Comparison of ENCODE assay signal across 8 mouse cellular contexts in genomic region chr1:59574262-59575187, GRCm38 (mm10). TPM values are rescaled to one million over a fixed set of nuclear protein-coding genes. Genes with fewer than 3 reads are reported as not detected.
DNase-seq lines count a peak whose midpoint lies in the region; ATAC-seq and TF ChIP-seq lines count a peak whose summit lies in the region.

No protein-coding gene starts in this region.

- no peak for DNase-seq in kidney, adult 2 months
- no peak for DNase-seq in thymus, postnatal 10 days (ENCODE audit: low spot score in 2 of 2)
- DNase-seq in gastrocnemius, postnatal 14 days, result no peak
- no peak for DNase-seq in lung, adult 18-20 months

- H3K4me3 ChIP-seq in kidney, embryonic 14.5 days (ENCODE audit: low read length), result no peak overlapping the region
- H3K4me3 ChIP-seq in kidney, adult 2 months (ENCODE audit: insufficient read depth, low read depth, low read length), result no peak overlapping the region
- H3K4me3 ChIP-seq in embryonic facial prominence, embryonic 13.5 days, result peak overlapping the region; percentile 25
- H3K4me3 ChIP-seq in intestine, embryonic 15.5 days (replicated peaks), result 0 out of 2 replicates have a peak overlapping the region, but pooled peaks have one; percentile 7
- H3K4me3 ChIP-seq in neural tube, embryonic 13.5 days, result peak overlapping the region; percentile 28

- no peaks in the 10 kb centered on the region for H3K27me3 ChIP-seq in kidney, embryonic 14.5 days (ENCODE audit: control insufficient read depth, insufficient read depth, low read length)
- no peaks in the 10 kb centered on the region for H3K27me3 ChIP-seq in kidney, adult 2 months (replicated peaks; ENCODE audit: control insufficient read depth, insufficient read depth, low read length)
- no peaks in the 10 kb centered on the region for H3K27me3 ChIP-seq in embryonic facial prominence, embryonic 13.5 days
- no peaks in the 10 kb centered on the region; the same call in 1 of the 2 replicates for H3K27me3 ChIP-seq in intestine, embryonic 15.5 days (replicated peaks)
- no peaks in the 10 kb centered on the region for H3K27me3 ChIP-seq in neural tube, embryonic 13.5 days

- H3K9ac ChIP-seq in kidney, embryonic 14.5 days (ENCODE audit: low read depth, low read length), result peak overlapping the region; percentile 19; the same call in 1 of the 2 replicates
- H3K9ac ChIP-seq in embryonic facial prominence, embryonic 13.5 days, result peak overlapping the region; percentile 58; the same call in 1 of the 2 replicates
- no peak overlapping the region for H3K9ac ChIP-seq in intestine, embryonic 15.5 days
- H3K9ac ChIP-seq in neural tube, embryonic 13.5 days, result peak overlapping the region; percentile 71

- H3K36me3 ChIP-seq in kidney, embryonic 14.5 days (ENCODE audit: control insufficient read depth, insufficient read depth, low read length), result no peaks in the 10 kb centered on the region
- no peaks in the 10 kb centered on the region for H3K36me3 ChIP-seq in kidney, adult 2 months (ENCODE audit: control insufficient read depth, insufficient read depth, low read length)
- H3K36me3 ChIP-seq in embryonic facial prominence, embryonic 13.5 days, result no peaks in the 10 kb centered on the region
- no peaks in the 10 kb centered on the region for H3K36me3 ChIP-seq in intestine, embryonic 15.5 days
- no peaks in the 10 kb centered on the region for H3K36me3 ChIP-seq in neural tube, embryonic 13.5 days

- H3K4me2 ChIP-seq in kidney, embryonic 14.5 days (replicated peaks; ENCODE audit: low read depth, low read length), result peak overlapping the region; percentile 34
- peak overlapping the region; percentile 52 for H3K4me2 ChIP-seq in embryonic facial prominence, embryonic 13.5 days
- peak overlapping the region; percentile 46 for H3K4me2 ChIP-seq in intestine, embryonic 15.5 days (replicated peaks)
- H3K4me2 ChIP-seq in neural tube, embryonic 13.5 days, result peak overlapping the region; percentile 56

- TF ChIP-seq CTCF in kidney, adult 2 months (conservative IDR thresholded peaks at IDR 0.05; ENCODE audit: insufficient read depth, insufficient read length, low read depth, low read length), result no peak

- ATAC-seq in kidney, embryonic 14.5 days (ENCODE audit: low FRiP score, low TSS enrichment), result no peak
- ATAC-seq in embryonic facial prominence, embryonic 13.5 days (ENCODE audit: insufficient number of reproducible peaks, insufficient read depth, low FRiP score, low TSS enrichment, low read depth), result no peak
- 0 out of 2 replicates have a peak, but pooled peaks have one; percentile 31 for ATAC-seq in intestine, embryonic 15.5 days
- peak; percentile 92 for ATAC-seq in neural tube, embryonic 13.5 days (ENCODE audit: low read depth)

- no peak for TF ChIP-seq POLR2A in kidney, adult 2 months (IDR thresholded peaks at IDR 0.05; ENCODE audit: low read depth, low read length)

- H3K27ac ChIP-seq in kidney, embryonic 14.5 days (ENCODE audit: low read depth, low read length), result no peak overlapping the region
- H3K27ac ChIP-seq in kidney, adult 2 months (ENCODE audit: insufficient read depth, low read depth, low read length), result no peak overlapping the region
- H3K27ac ChIP-seq in embryonic facial prominence, embryonic 13.5 days, result peak overlapping the region; percentile 44; the same call in 1 of the 2 replicates
- H3K27ac ChIP-seq in intestine, embryonic 15.5 days, result no peak overlapping the region
- H3K27ac ChIP-seq in neural tube, embryonic 13.5 days (replicated peaks), result peak overlapping the region; percentile 86

- intact Hi-C loops in gastrocnemius, postnatal 14 days (cut with DNase I; ENCODE audit: low total_unique reads), result no loop called here

- H3K4me1 ChIP-seq in kidney, embryonic 14.5 days (ENCODE audit: control insufficient read depth, insufficient read depth, low read length), result peaks cover 13% of the 10 kb centered on the region
- no peaks in the 10 kb centered on the region for H3K4me1 ChIP-seq in kidney, adult 2 months (ENCODE audit: control insufficient read depth, insufficient read depth, low read length)
- peaks cover 26% of the 10 kb centered on the region for H3K4me1 ChIP-seq in embryonic facial prominence, embryonic 13.5 days
- peaks cover 11% of the 10 kb centered on the region for H3K4me1 ChIP-seq in intestine, embryonic 15.5 days (replicated peaks)
- H3K4me1 ChIP-seq in neural tube, embryonic 13.5 days (replicated peaks), result peaks cover 28% of the 10 kb centered on the region

- WGBS in kidney, embryonic 14.5 days, result 30% methylated on average over 21 of the region's 21 CpGs
- WGBS in kidney, adult 2 months, result 29% methylated on average over 21 of the region's 21 CpGs
- 31% methylated on average over 21 of the region's 21 CpGs for WGBS in embryonic facial prominence, embryonic 13.5 days
- WGBS in intestine, embryonic 15.5 days, result 32% methylated on average over 21 of the region's 21 CpGs
- WGBS in neural tube, embryonic 13.5 days, result 15% methylated on average over 21 of the region's 21 CpGs

- no peaks in the 10 kb centered on the region for H3K9me3 ChIP-seq in kidney, embryonic 14.5 days (ENCODE audit: control insufficient read depth, low read length)
- no peaks in the 10 kb centered on the region for H3K9me3 ChIP-seq in embryonic facial prominence, embryonic 13.5 days
- no peaks in the 10 kb centered on the region for H3K9me3 ChIP-seq in intestine, embryonic 15.5 days
- no peaks in the 10 kb centered on the region for H3K9me3 ChIP-seq in neural tube, embryonic 13.5 days

RNA-seq across cellular contexts. Expression of gene Gm973, which starts 58.5 kb away (rescaled TPM):
- polyA plus RNA-seq in kidney, embryonic 14.5 days (2014; fragmentation: Nextera tagmentation; extraction: Ambion mirVana), result 0.90 and 1.4 TPM in 2 replicates
- 0.22 and 0.46 TPM in 2 replicates for polyA plus RNA-seq in kidney, adult 2 months (2012; rRNA removed)
- polyA plus RNA-seq in embryonic facial prominence, embryonic 13.5 days (2015; fragmentation: Nextera tagmentation; extraction: Ambion mirVana), result 2.7 and 2.8 TPM in 2 replicates
- polyA plus RNA-seq in intestine, embryonic 15.5 days (2015; fragmentation: Nextera tagmentation; extraction: Ambion mirVana), result 0.43 and 0.76 TPM in 2 replicates
- 6.9 and 10.3 TPM in 2 replicates for polyA plus RNA-seq in neural tube, embryonic 13.5 days (2015; fragmentation: Nextera tagmentation; extraction: Ambion mirVana)
- total RNA-seq in gastrocnemius, postnatal 14 days (2021), result under 1 TPM; 0.49 to 0.53 TPM

Comparison
In these comparisons a context has a peak if more than half of its experiments do, and no peak if none do; other contexts are left out.
1. ATAC-seq: peak in intestine, embryonic 15.5 days (single experiment) and neural tube, embryonic 13.5 days (single experiment); none in kidney, embryonic 14.5 days (single experiment) and embryonic facial prominence, embryonic 13.5 days (single experiment).
2. H3K27ac ChIP-seq: peak in embryonic facial prominence, embryonic 13.5 days (single experiment) and neural tube, embryonic 13.5 days (single experiment); none in kidney, embryonic 14.5 days (single experiment), kidney, adult 2 months (single experiment) and intestine, embryonic 15.5 days (single experiment).
3. H3K4me3 ChIP-seq: peak in embryonic facial prominence, embryonic 13.5 days (single experiment), intestine, embryonic 15.5 days (single experiment) and neural tube, embryonic 13.5 days (single experiment); none in kidney, embryonic 14.5 days (single experiment) and kidney, adult 2 months (single experiment).
4. Peak in every context shown above with its lines, with median percentiles within 50 percentile points of each other: H3K4me2 ChIP-seq.